ENCODE assay signal across 8 mouse cellular contexts in the genomic region with DNA sequence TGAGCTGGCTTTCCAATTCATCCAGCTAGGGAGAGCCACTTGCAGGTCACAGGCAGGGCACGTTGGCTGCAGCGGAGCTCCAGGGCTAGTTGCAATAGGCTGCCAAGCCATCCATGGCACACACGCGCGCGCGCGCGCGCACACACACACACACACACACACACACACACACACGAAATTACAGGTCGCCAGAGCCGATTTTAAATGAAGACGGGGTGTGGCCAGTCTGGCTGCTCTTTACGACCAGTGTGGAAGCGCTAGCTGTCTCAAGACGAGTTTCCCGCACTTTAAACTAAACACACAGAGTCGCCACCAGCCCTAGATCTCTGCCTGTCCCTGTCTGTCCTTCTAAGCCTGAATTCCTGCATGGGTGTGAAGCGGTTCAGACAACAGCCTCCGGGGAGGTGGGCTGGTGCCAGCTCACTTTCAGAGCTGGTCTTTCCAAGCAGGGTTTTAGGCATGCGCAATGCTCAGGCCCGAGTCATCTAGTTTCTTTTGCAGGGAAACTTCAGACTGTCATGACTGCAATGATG. TPM values are rescaled to one million over a fixed set of nuclear protein-coding genes. Genes with fewer than 3 reads are reported as not detected.
DNase-seq lines count a peak whose midpoint lies in the region; ATAC-seq and TF ChIP-seq lines count a peak whose summit lies in the region.

No protein-coding gene starts in this region.

- no peaks in the 10 kb centered on the region for H3K27me3 ChIP-seq in embryonic facial prominence, embryonic 13.5 days
- no peaks in the 10 kb centered on the region for H3K27me3 ChIP-seq in heart, adult 2 months (ENCODE audit: control insufficient read depth, insufficient read depth, low read length)
- no peaks in the 10 kb centered on the region for H3K27me3 ChIP-seq in kidney, adult 2 months (replicated peaks; ENCODE audit: control insufficient read depth, insufficient read depth, low read length)
- no peaks in the 10 kb centered on the region for H3K27me3 ChIP-seq in limb, embryonic 15.5 days
- no peaks in the 10 kb centered on the region for H3K27me3 ChIP-seq in midbrain, embryonic 14.5 days (ENCODE audit: control insufficient read depth, insufficient read depth, low read length)

- H3K4me2 ChIP-seq in embryonic facial prominence, embryonic 13.5 days, result peak overlapping the region; percentile 72
- H3K4me2 ChIP-seq in limb, embryonic 15.5 days, result peak overlapping the region; percentile 62
- peak overlapping the region; percentile 67 for H3K4me2 ChIP-seq in midbrain, embryonic 14.5 days (ENCODE audit: low read length)

- peak; percentile 73 for TF ChIP-seq POLR2A in heart, adult 2 months (IDR thresholded peaks at IDR 0.05; ENCODE audit: insufficient read depth, low read depth, low read length)
- no peak for TF ChIP-seq POLR2A in kidney, adult 2 months (IDR thresholded peaks at IDR 0.05; ENCODE audit: low read depth, low read length)

- H3K79me2 ChIP-seq in heart, adult 2 months (replicated peaks; ENCODE audit: control insufficient read depth, insufficient read depth, low read length), result no peaks in the 10 kb centered on the region

- no peaks in the 10 kb centered on the region for H3K9me3 ChIP-seq in embryonic facial prominence, embryonic 13.5 days
- H3K9me3 ChIP-seq in limb, embryonic 15.5 days, result no peaks in the 10 kb centered on the region
- no peaks in the 10 kb centered on the region for H3K9me3 ChIP-seq in midbrain, embryonic 14.5 days (ENCODE audit: control insufficient read depth, low read length)

- 1% methylated on average over 23 of the region's 23 CpGs for WGBS in embryonic facial prominence, embryonic 13.5 days
- 6% methylated on average over 18 of the region's 23 CpGs for WGBS in heart, adult 2 months
- 3% methylated on average over 23 of the region's 23 CpGs for WGBS in kidney, adult 2 months
- under 1% methylated on average over 23 of the region's 23 CpGs for WGBS in limb, embryonic 15.5 days
- WGBS in midbrain, embryonic 14.5 days, result 3% methylated on average over 23 of the region's 23 CpGs

- DNase-seq in CD4-positive, CD25-positive, alpha-beta regulatory T cell, adult 2 months (ENCODE audit: low read depth, low spot score), result peak; percentile 73
- DNase-seq in heart, adult 2 months, result peak; percentile 78 to 86
- DNase-seq in kidney, adult 2 months, result peak; percentile 92
- peak; percentile 79 for DNase-seq in midbrain, embryonic 14.5 days
- DNase-seq in spleen, postnatal 14 days (ENCODE audit: low spot score in 2 of 2), result peak; percentile 15 to 25

- 0 out of 2 replicates have a peak, but pooled peaks have one; percentile 49 for TF ChIP-seq EP300 in heart, adult 2 months (IDR thresholded peaks at IDR 0.05; ENCODE audit: insufficient read depth, low read depth, low read length)

- no peak for ATAC-seq in CD4-positive, CD25-positive, alpha-beta regulatory T cell, adult 4 months
- peak; percentile 60 for ATAC-seq in embryonic facial prominence, embryonic 13.5 days (ENCODE audit: insufficient number of reproducible peaks, insufficient read depth, low FRiP score, low TSS enrichment, low read depth)
- ATAC-seq in limb, embryonic 15.5 days (ENCODE audit: insufficient number of reproducible peaks, low FRiP score, low TSS enrichment, low read depth), result peak; percentile 77
- ATAC-seq in midbrain, embryonic 14.5 days (ENCODE audit: low FRiP score, low TSS enrichment), result no peak; the same call in 1 of the 2 replicates

- peak overlapping the region; percentile 95 for H3K27ac ChIP-seq in embryonic facial prominence, embryonic 13.5 days
- H3K27ac ChIP-seq in heart, adult 2 months, result peak overlapping the region; percentile 86
- peak overlapping the region; percentile 89 for H3K27ac ChIP-seq in kidney, adult 2 months (ENCODE audit: insufficient read depth, low read depth, low read length)
- H3K27ac ChIP-seq in limb, embryonic 15.5 days, result peak overlapping the region; percentile 91
- peak overlapping the region; percentile 55; the same call in 1 of the 2 replicates for H3K27ac ChIP-seq in midbrain, embryonic 14.5 days (replicated peaks; ENCODE audit: low read depth, low read length)

- intact Hi-C loops in heart, adult 2 months (cut with DNase I), result no loop called here

- TF ChIP-seq CTCF in heart, adult 2 months (IDR thresholded peaks at IDR 0.05), result peak; percentile 50
- peak; percentile 44 for TF ChIP-seq CTCF in kidney, adult 2 months (conservative IDR thresholded peaks at IDR 0.05; ENCODE audit: insufficient read depth, insufficient read length, low read depth, low read length)

- H3K36me3 ChIP-seq in embryonic facial prominence, embryonic 13.5 days, result no peaks in the 10 kb centered on the region
- peaks cover 2% of the 10 kb centered on the region; the same call in 1 of the 2 replicates for H3K36me3 ChIP-seq in heart, adult 2 months (ENCODE audit: control insufficient read depth, insufficient read depth, low read length)
- H3K36me3 ChIP-seq in kidney, adult 2 months (ENCODE audit: control insufficient read depth, insufficient read depth, low read length), result no peaks in the 10 kb centered on the region
- H3K36me3 ChIP-seq in limb, embryonic 15.5 days, result no peaks in the 10 kb centered on the region
- H3K36me3 ChIP-seq in midbrain, embryonic 14.5 days (ENCODE audit: control insufficient read depth, insufficient read depth, low read length), result no peaks in the 10 kb centered on the region

- peak overlapping the region; percentile 68 for H3K9ac ChIP-seq in embryonic facial prominence, embryonic 13.5 days
- peak overlapping the region; percentile 55 for H3K9ac ChIP-seq in heart, adult 2 months (ENCODE audit: low read depth, low read length)
- 0 out of 2 replicates have a peak overlapping the region, but pooled peaks have one; percentile 26 for H3K9ac ChIP-seq in limb, embryonic 15.5 days
- H3K9ac ChIP-seq in midbrain, embryonic 14.5 days (replicated peaks; ENCODE audit: low read length), result peak overlapping the region; percentile 39; the same call in 1 of the 2 replicates

- peak overlapping the region; percentile 49 for H3K4me3 ChIP-seq in embryonic facial prominence, embryonic 13.5 days
- peak overlapping the region; percentile 54 for H3K4me3 ChIP-seq in heart, adult 2 months
- peak overlapping the region; percentile 52 for H3K4me3 ChIP-seq in kidney, adult 2 months (ENCODE audit: insufficient read depth, low read depth, low read length)
- H3K4me3 ChIP-seq in limb, embryonic 15.5 days, result peak overlapping the region; percentile 42
- H3K4me3 ChIP-seq in midbrain, embryonic 14.5 days (replicated peaks; ENCODE audit: low read depth, low read length), result peak overlapping the region; percentile 34

- H3K4me1 ChIP-seq in embryonic facial prominence, embryonic 13.5 days, result peaks cover 5% of the 10 kb centered on the region; the same call in 1 of the 2 replicates
- peaks cover 20% of the 10 kb centered on the region for H3K4me1 ChIP-seq in heart, adult 2 months (ENCODE audit: control insufficient read depth, insufficient read depth, low read length)
- H3K4me1 ChIP-seq in kidney, adult 2 months (ENCODE audit: control insufficient read depth, insufficient read depth, low read length), result peaks cover 21% of the 10 kb centered on the region; the same call in 1 of the 2 replicates
- peaks cover 10% of the 10 kb centered on the region; the same call in 1 of the 2 replicates for H3K4me1 ChIP-seq in limb, embryonic 15.5 days
- H3K4me1 ChIP-seq in midbrain, embryonic 14.5 days (ENCODE audit: control insufficient read depth, insufficient read depth, low read length), result peaks cover 2% of the 10 kb centered on the region; the same call in 1 of the 2 replicates

RNA-seq across cellular contexts. Expression of a gene that starts 5.4 kb away (rescaled TPM):
- polyA plus RNA-seq in CD4-positive, CD25-positive, alpha-beta regulatory T cell, adult 4 months (2017; shearing (Covaris generic)), result 10 to 100 TPM; 78.6 to 87.5 TPM
- polyA plus RNA-seq in embryonic facial prominence, embryonic 13.5 days (2015; fragmentation: Nextera tagmentation; extraction: Ambion mirVana), result 14.4 and 14.7 TPM in 2 replicates
- 10 to 100 TPM; 29.1 to 32.1 TPM for total RNA-seq in heart, adult 2 months (2021)
- 20.1 and 25.7 TPM in 2 replicates for polyA plus RNA-seq in heart, adult 2 months (2012; rRNA removed)
- 36.3 and 42.0 TPM in 2 replicates for polyA plus RNA-seq in kidney, adult 2 months (2012; rRNA removed)
- 15.4 and 16.2 TPM in 2 replicates for polyA plus RNA-seq in limb, embryonic 15.5 days (2015; fragmentation: Nextera tagmentation; extraction: Ambion mirVana)
- 15.3 and 18.2 TPM in 2 replicates for polyA plus RNA-seq in midbrain, embryonic 14.5 days (2014; fragmentation: Nextera tagmentation; extraction: Ambion mirVana)

Comparison
In these comparisons a context has a peak if more than half of its experiments do, and no peak if none do; other contexts are left out.
1. DNase-seq: peak in every context shown above with its lines; median percentile 92 in kidney, adult 2 months; 82 in heart, adult 2 months; 79 in midbrain, embryonic 14.5 days; 73 in CD4-positive, CD25-positive, alpha-beta regulatory T cell, adult 2 months; 20 in spleen, postnatal 14 days.
2. ATAC-seq: peak in embryonic facial prominence, embryonic 13.5 days (single experiment) and limb, embryonic 15.5 days (single experiment); none in CD4-positive, CD25-positive, alpha-beta regulatory T cell, adult 4 months (single experiment) and midbrain, embryonic 14.5 days (single experiment).
3. Peak in every context shown above with its lines, with median percentiles within 50 percentile points of each other: H3K27ac ChIP-seq, H3K4me2 ChIP-seq, H3K4me3 ChIP-seq and H3K9ac ChIP-seq.